Mouse (Mus musculus) macrophage (primary cell): ENCODE measurements around the gene Bloc1s5. TPM values are rescaled to one million over a fixed set of nuclear protein-coding genes. Genes with fewer than 3 reads are reported as not detected.
"Not testable (repeated sequence)": the region's sequence is repeated elsewhere in the genome, so short reads cannot be mapped to it uniquely, and the experiment has no call there.

Experiments used
- H3K27ac ChIP-seq: fragments of 350-480 bp; formaldehyde crosslinking; 2 replicates; pipeline ENCODE4 v1.9.0; 2021
- H3K36me3 ChIP-seq: fragments of 350-480 bp; formaldehyde crosslinking; 2 replicates; pipeline ENCODE4 v1.9.0; 2021; ENCODE audit errors: inconsistent target
- H3K4me3 ChIP-seq: fragments of 350-480 bp; formaldehyde crosslinking; 2 replicates; pipeline ENCODE4 v1.9.0; 2021; ENCODE audit errors: inconsistent target
- H3K79me2 ChIP-seq: fragments of 350-480 bp; formaldehyde crosslinking; 2 replicates; pipeline ENCODE4 v1.9.0; 2021; ENCODE audit errors: inconsistent target
- WGBS: methylation state at CpG from one replicate; pipeline ENCODE4 v1.1.7; 2026; ENCODE audit warnings: inconsistent platforms; ENCODE audit not compliant: missing documents; 5-methylcytosine and 5-hydroxymethylcytosine counted together
- polyA plus RNA-seq: library from polyadenylated mRNA; stranded (reverse); fragments of 250-400 nt; gene quantifications from 3 replicates; pipeline ENCODE4 v1.2.4, GENCODE M21; 2018; ENCODE audit warnings: inconsistent platforms
- total RNA-seq, 78 experiments: library from RNA; depleted of rRNA; stranded (reverse); fragments of 250-400 nt; gene quantifications; 1 replicate in 9 of 78; 2 replicates in 24 of 78; 3 replicates in 43 of 78; 4 replicates in 2 of 78; pipeline ENCODE4 v1.2.4; 2018; ENCODE audit warnings: inconsistent platforms in 56 of 78

The Bloc1s5 gene
- 1 to 10 TPM in 23 of 26 experiments, under 1 TPM in 3; 0.56 to 6.3 (median 3.1) TPM for total RNA-seq (2018; cell fraction: chromatin; rRNA removed)
- total RNA-seq (2018; cell fraction: cytosol; rRNA removed) = 1 to 10 TPM; 2.9 to 7.5 (median 5.1) TPM
- 1 to 10 TPM in 25 of 26 experiments, under 1 TPM in 1; 0.78 to 7.0 (median 2.6) TPM for total RNA-seq (2018; cell fraction: nucleus; rRNA removed)
- polyA plus RNA-seq = 4.7 to 12.0 TPM (median 5.2 TPM) in 3 replicates

- Histone ChIP-seq H3K36me3 (no peaks in the 10 kb centered on the region), H3K79me2 (no peaks in the 10 kb centered on the region), H3K27ac (peak within 1 kb of the TSS; percentile 10; the same call in 1 of the 2 replicates), H3K4me3 (peak within 1 kb of the TSS; percentile 74)
- WGBS = under 1% methylated on average over 44 of the region's 44 CpGs
Observed at GRCm38 (mm10) chr13:38634800-38635269, at the start of gene Bloc1s5. Gene Bloc1s5, minus strand, starts transcription at chr13:38635109.

DNA sequence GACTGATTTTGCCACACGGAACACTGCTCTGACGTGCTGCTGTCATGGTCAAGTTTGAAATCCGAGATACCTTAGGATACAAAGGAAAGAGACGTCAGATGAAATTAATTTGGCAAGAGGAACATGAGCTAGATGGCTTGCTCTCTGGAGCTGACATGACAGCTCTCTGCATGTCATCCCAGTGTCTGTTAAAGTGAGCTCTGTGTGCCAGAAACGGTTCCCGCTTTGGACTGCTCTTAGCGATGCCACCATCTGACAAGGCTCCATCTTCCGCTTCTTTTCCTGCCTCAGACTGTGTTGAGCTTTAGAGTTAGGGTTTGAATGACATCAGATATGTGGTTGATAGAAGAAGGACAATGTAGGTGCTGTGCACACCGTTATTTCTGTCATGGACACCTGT is 37.4 kb upstream of the Bloc1s5 start:
- H3K36me3 ChIP-seq = no peaks in the 10 kb centered on the region
- 91% methylated on average over 9 of the region's 9 CpGs for WGBS
- no peak overlapping the region for H3K4me3 ChIP-seq
- H3K79me2 ChIP-seq = no peaks in the 10 kb centered on the region
- H3K27ac ChIP-seq = no peak overlapping the region

DNA sequence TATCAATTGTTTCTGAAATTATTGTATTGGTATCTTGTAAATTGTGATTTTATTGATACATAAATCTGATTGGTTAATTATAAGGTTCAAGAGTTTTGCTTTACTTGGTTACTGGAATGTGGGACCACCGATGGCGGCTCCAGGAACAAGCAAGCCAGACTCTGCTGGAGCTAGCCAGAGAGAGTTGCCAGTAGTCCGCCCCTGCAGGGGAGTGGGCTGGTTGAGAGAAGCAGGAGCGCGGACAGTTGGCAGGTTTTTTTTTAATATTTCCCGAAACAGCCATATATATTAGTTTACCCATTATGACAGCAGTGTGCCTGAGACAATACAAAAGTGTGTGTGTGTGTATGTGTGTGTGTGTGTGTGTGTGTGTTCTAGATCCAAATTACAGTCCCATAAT is 36.5 kb upstream of the Bloc1s5 start:
- 94% methylated on average over 6 of the region's 6 CpGs for WGBS
- H3K36me3 ChIP-seq, H3K27ac ChIP-seq, H3K4me3 ChIP-seq, H3K79me2 ChIP-seq: not testable (repeated sequence)

DNA sequence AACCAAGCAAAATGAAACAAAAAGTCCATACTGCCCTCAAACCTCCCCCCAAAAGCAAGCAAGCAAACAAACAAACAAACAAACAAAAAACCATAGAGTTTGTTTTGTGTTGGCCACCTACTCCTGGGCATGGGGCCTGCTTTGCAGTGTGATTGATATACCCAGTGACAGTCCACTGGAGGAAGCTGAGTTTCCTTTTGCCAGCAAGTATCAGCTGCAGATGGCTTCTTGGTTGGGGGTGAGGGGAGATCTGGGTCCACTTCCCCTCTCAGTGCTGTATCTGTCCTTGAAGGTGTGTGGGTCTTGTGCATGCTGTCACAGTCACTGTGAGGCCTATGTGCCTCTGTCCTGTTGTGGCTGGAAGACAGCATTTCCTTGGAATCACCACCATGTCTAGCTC is 35.1 kb upstream of the Bloc1s5 start:
- H3K79me2 ChIP-seq = no peaks in the 10 kb centered on the region
- H3K4me3 ChIP-seq = no peak overlapping the region
- no peaks in the 10 kb centered on the region for H3K36me3 ChIP-seq
- no peak overlapping the region for H3K27ac ChIP-seq

- 47% methylated on average over 2 of the region's 2 CpGs for WGBS
- Histone ChIP-seq H3K4me3 (no peak overlapping the region), H3K36me3 (no peaks in the 10 kb centered on the region), H3K79me2 (no peaks in the 10 kb centered on the region), H3K27ac (no peak overlapping the region)
Observed at GRCm38 (mm10) chr13:38668514-38668913, 33.6 kb upstream of the Bloc1s5 start.

DNA sequence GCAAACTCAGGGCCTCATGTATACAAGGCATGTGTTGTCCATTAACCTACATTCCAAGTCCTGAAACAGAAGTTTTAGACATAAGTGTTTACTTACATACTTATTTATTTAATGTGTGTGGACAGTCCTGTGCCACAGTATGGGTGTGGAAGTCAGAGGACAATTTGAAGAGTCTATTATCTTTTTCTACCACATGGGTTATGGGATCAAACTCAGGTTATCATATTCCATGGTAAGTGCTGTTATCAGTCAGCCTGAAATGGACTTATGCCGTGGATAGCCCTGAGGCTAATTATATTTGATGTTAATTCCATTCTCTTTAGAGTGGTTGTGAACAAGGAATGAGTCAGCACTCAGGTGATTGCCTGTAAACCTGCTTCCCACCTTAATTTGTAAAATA is 29.8 kb upstream of the Bloc1s5 start:
- Histone ChIP-seq H3K79me2 (no peaks in the 10 kb centered on the region), H3K4me3 (no peak overlapping the region), H3K27ac (no peak overlapping the region), H3K36me3 (no peaks in the 10 kb centered on the region)
- 81% methylated on average over 1 of the region's 1 CpGs for WGBS

DNA sequence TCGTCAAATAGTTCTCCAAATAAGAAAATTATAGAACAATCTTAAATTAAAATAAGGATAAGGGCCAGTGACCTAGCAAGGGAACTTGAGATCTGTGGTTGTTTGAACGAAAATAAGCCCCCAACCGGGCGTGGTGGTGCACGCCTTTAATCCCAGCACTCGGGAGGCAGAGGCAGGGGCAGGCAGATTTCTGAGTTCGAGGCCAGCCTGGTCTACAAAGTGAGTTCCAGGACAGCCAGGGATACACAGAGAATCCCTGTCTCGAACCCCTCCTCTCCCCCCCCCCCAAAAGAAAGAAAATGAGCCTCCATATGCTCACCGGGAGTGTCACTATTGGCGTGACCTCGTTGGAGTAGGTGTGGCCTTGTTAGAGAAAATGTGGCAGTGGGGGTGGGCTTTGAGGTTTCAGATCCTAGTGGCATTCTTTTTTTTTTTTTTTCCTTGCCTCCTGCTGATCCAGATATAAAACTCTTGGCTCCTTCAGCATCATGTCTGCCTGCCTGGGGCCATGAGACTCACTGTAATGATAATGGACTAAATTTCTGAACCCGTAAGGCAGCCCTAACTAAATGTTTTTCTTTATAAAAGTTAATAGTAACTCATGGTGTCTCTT is 24.7 kb upstream of the Bloc1s5 start:
- Histone ChIP-seq H3K36me3 (peaks cover 6% of the 10 kb centered on the region; the same call in 1 of the 2 replicates), H3K79me2 (peaks cover 26% of the 10 kb centered on the region), H3K27ac (no peak overlapping the region), H3K4me3 (no peak overlapping the region)
- 90% methylated on average over 9 of the region's 12 CpGs for WGBS

GRCm38 (mm10) chr13:38658528-38659280 is 23.8 kb upstream of the Bloc1s5 start, which contains the start of gene Eef1e1:
Gene Eef1e1, minus strand, starts transcription at chr13:38659058.
- H3K79me2 ChIP-seq = peaks cover 26% of the 10 kb centered on the region
- 1% methylated on average over 58 of the region's 59 CpGs for WGBS
- peak within 1 kb of the TSS; percentile 61 for H3K4me3 ChIP-seq
- H3K36me3 ChIP-seq = peaks cover 15% of the 10 kb centered on the region
- no peak within 1 kb of the TSS for H3K27ac ChIP-seq

- 52% methylated on average over 4 of the region's 4 CpGs for WGBS
- H3K4me3 ChIP-seq = peak overlapping the region; percentile 61
- H3K27ac ChIP-seq = no peak overlapping the region
- peaks cover 26% of the 10 kb centered on the region for H3K79me2 ChIP-seq
- H3K36me3 ChIP-seq = peaks cover 21% of the 10 kb centered on the region
Observed at GRCm38 (mm10) chr13:38657865-38658264, 23.0 kb upstream of the Bloc1s5 start.

DNA sequence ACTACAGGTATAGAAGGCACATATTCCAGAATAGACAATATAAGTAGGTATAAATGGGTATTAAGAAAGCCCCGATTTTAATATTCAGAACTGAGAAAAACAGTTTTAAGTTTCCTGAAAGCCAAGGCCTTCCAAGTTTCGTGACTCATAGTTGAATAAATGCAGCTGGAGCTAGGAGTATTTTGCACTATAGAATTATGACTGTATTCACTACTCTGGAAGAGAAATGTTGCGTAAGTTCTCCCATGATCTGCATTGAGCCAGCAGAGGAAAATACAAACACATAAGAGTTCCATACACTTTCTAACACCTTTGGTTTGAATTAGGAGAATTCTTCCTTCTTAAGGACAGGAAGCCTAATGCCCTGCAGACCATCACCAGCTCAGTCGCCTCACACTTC is 15.4 kb upstream of the Bloc1s5 start:
- WGBS = 96% methylated on average over 4 of the region's 4 CpGs
- Histone ChIP-seq H3K4me3 (no peak overlapping the region), H3K27ac (no peak overlapping the region), H3K36me3 (peaks cover 50% of the 10 kb centered on the region), H3K79me2 (no peaks in the 10 kb centered on the region)

DNA sequence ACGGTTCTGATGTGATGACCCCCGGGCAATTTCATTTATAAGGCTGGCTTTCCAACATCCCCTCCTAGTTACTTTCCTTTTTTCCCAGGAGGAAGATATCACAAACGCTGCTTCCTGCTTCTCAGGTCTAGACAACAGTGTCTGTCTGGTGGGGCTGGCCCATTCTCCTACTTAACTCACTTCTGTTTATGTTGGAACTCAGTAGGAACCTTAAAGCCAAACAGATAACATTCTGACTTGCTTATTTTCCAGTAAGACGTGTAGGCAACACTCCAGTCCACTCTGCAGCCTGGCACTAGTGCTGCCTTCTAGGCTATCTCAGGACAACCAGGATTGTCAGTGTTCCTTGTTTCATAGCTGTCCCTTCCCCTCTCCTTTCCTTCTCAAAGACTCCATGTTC is 14.2 kb upstream of the Bloc1s5 start:
- Histone ChIP-seq H3K4me3 (no peak overlapping the region), H3K79me2 (no peaks in the 10 kb centered on the region), H3K27ac (no peak overlapping the region), H3K36me3 (peaks cover 43% of the 10 kb centered on the region)
- WGBS = 88% methylated on average over 4 of the region's 4 CpGs

GRCm38 (mm10) chr13:38641414-38641813 is 6.5 kb upstream of the Bloc1s5 start:
- Histone ChIP-seq H3K27ac (no peak overlapping the region), H3K36me3 (0 out of 2 replicates have a peak, but pooled peaks cover 6% of the 10 kb centered on the region), H3K4me3 (no peak overlapping the region), H3K79me2 (no peaks in the 10 kb centered on the region)
- 90% methylated on average over 5 of the region's 5 CpGs for WGBS

DNA sequence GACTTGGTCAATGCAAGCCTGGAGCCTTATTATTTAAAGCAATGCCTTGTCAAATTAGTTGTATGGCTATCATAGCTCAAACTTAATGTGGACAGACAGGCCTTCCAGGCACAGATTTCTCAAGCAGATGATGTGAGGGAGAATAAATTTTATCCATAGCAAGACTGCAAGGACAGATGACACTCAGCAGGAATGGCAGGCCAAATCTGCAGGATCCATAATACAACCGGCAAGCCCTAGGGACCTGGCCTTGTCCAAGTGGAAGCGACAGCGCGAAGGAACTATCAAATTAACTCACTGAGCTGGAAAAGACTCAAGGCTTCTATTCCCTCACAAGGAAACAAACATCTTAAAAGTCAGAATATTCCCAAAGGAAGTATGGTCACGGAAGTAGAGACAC is 6.1 kb upstream of the Bloc1s5 start:
- 94% methylated on average over 5 of the region's 5 CpGs for WGBS
- no peaks in the 10 kb centered on the region for H3K79me2 ChIP-seq

GRCm38 (mm10) chr13:38638694-38639093 is 3.8 kb upstream of the Bloc1s5 start:
- H3K4me3 ChIP-seq = no peak overlapping the region
- H3K27ac ChIP-seq = no peak overlapping the region
- no peaks in the 10 kb centered on the region for H3K79me2 ChIP-seq
- 80% methylated on average over 10 of the region's 11 CpGs for WGBS
- H3K36me3 ChIP-seq = no peaks in the 10 kb centered on the region

More for the DNA sequence above, 6.1 kb upstream of the Bloc1s5 start:
- H3K4me3 ChIP-seq = no peak overlapping the region
- no peak overlapping the region for H3K27ac ChIP-seq
- H3K36me3 ChIP-seq = 0 out of 2 replicates have a peak, but pooled peaks cover 6% of the 10 kb centered on the region

GRCm38 (mm10) chr13:38634256-38634799 is 581 bp downstream of the Bloc1s5 start:
- H3K4me3 ChIP-seq = peak overlapping the region; percentile 74
- 1% methylated on average over 16 of the region's 19 CpGs for WGBS

More at GRCm38 (mm10) chr13:38634256-38634799, 581 bp downstream of the Bloc1s5 start:
- H3K27ac ChIP-seq = peak overlapping the region; percentile 10; the same call in 1 of the 2 replicates
- no peaks in the 10 kb centered on the region for H3K36me3 ChIP-seq
- H3K79me2 ChIP-seq = no peaks in the 10 kb centered on the region
